Mouse (Mus musculus) heart, embryonic 15.5 days (tissue): ENCODE data around the gene Ss18l1. TPM values are rescaled to one million over a fixed set of nuclear protein-coding genes. Genes with fewer than 3 reads are reported as not detected.

Experiments
- ATAC-seq: fragments of 200-750 bp; cut with Nextera tagmentation; replicated peaks from 2 replicates; pipeline ENCODE4 v1.8.0; 2017; ENCODE audit warnings: low read depth, moderate TSS enrichment; ENCODE audit not compliant: insufficient number of reproducible peaks, insufficient read depth, low FRiP score
- H3K27ac ChIP-seq: fragments of 300-500 bp; sonication (generic); 2 replicates; pipeline ENCODE4 v1.5.1; 2015; ENCODE audit warnings: mild to moderate bottlenecking, inconsistent platforms
- H3K27me3 ChIP-seq: fragments of 300-500 bp; sonication (generic); 2 replicates; pipeline ENCODE4 v1.6.1; 2015; ENCODE audit warnings: inconsistent platforms
- H3K36me3 ChIP-seq: fragments of 300-500 bp; sonication (generic); 2 replicates; pipeline ENCODE4 v1.6.1; 2015; ENCODE audit warnings: mild to moderate bottlenecking, inconsistent platforms
- H3K4me1 ChIP-seq: fragments of 300-500 bp; sonication (generic); replicated peaks from 2 replicates; pipeline ENCODE4 v1.6.1; 2015; ENCODE audit warnings: inconsistent platforms
- H3K4me2 ChIP-seq: fragments of 300-500 bp; sonication (generic); 2 replicates; pipeline ENCODE4 v1.6.1; 2015; ENCODE audit warnings: inconsistent platforms, mild to moderate bottlenecking, moderate library complexity
- H3K4me3 ChIP-seq: fragments of 300-500 bp; sonication (generic); 2 replicates; pipeline ENCODE4 v1.5.1; 2015; ENCODE audit warnings: mild to moderate bottlenecking, inconsistent platforms
- H3K9ac ChIP-seq: fragments of 300-500 bp; sonication (generic); 2 replicates; pipeline ENCODE4 v1.6.1; 2015; ENCODE audit warnings: mild to moderate bottlenecking, inconsistent platforms
- H3K9me3 ChIP-seq: fragments of 300-500 bp; sonication (generic); replicated peaks from 2 replicates; pipeline ENCODE4 v1.6.1; 2016; ENCODE audit warnings: inconsistent platforms
- WGBS: fragments of 180-500 bp; shearing (Covaris S2); methylation state at CpG from one replicate; pipeline ENCODE4 v1.1.7; 2015; ENCODE audit warnings: mixed read lengths; 5-methylcytosine and 5-hydroxymethylcytosine counted together
- polyA plus RNA-seq: library from polyadenylated mRNA; unstranded; fragments of >200 nt; fragmentation: Nextera tagmentation; extraction: Ambion mirVana; gene quantifications from 2 replicates; pipeline ENCODE4 v1.2.1, GENCODE M21; 2015

Ss18l1 gene
- polyA plus RNA-seq, 1 experiment from 2014 or later = 2.5 TPM

GRCm38 (mm10) chr2:180107081-180107480 lies 64.8 kb downstream of the Ss18l1 start:
- H3K9ac ChIP-seq = no peak overlapping the region
- no peaks in the 10 kb centered on the region for H3K9me3 ChIP-seq
- H3K27ac ChIP-seq = no peak overlapping the region
- H3K4me1 ChIP-seq = peaks cover 25% of the 10 kb centered on the region
- ATAC-seq = no peak
- H3K4me2 ChIP-seq = no peak overlapping the region
- H3K27me3 ChIP-seq = peaks cover 40% of the 10 kb centered on the region
- no peaks in the 10 kb centered on the region for H3K36me3 ChIP-seq
- WGBS = 58% methylated on average over 4 of the region's 4 CpGs
- no peak overlapping the region for H3K4me3 ChIP-seq

DNA sequence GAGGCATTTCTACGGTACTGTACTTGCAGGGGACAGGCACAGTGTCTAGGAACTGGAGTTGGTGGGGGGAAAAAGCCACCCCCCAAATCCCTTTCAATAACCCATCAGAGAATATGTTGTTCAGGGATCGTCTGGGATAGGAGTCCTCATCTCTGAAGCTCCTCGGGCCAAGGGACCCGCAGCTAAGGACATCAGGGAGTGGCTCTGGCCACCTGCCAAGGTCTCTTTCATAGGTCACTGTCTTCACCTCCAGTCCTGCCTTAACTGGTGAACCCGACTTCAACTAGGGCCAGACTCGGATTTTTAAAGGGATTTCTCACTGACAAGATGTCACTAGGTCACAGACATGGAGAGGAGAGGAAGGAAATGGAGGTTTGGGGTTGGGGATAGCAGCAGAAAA lies 66.0 kb downstream of the Ss18l1 start:
- no peak overlapping the region for H3K27ac ChIP-seq

GRCm38 (mm10) chr2:180113909-180114890 lies 71.9 kb downstream of the Ss18l1 start:
- no peak for ATAC-seq
- Histone ChIP-seq H3K4me2 (no peak overlapping the region), H3K4me3 (no peak overlapping the region), H3K27me3 (no peaks in the 10 kb centered on the region), H3K4me1 (peaks cover 47% of the 10 kb centered on the region), H3K36me3 (no peaks in the 10 kb centered on the region), H3K27ac (peak overlapping the region; percentile 69; the same call in 1 of the 2 replicates), H3K9ac (no peak overlapping the region), H3K9me3 (no peaks in the 10 kb centered on the region)
- WGBS = 56% methylated on average over 17 of the region's 17 CpGs

More for the DNA sequence above, 66.0 kb downstream of the Ss18l1 start:
- Histone ChIP-seq H3K9ac (no peak overlapping the region), H3K9me3 (no peaks in the 10 kb centered on the region), H3K4me1 (peaks cover 19% of the 10 kb centered on the region), H3K27me3 (peaks cover 28% of the 10 kb centered on the region), H3K36me3 (no peaks in the 10 kb centered on the region), H3K4me3 (no peak overlapping the region), H3K4me2 (no peak overlapping the region)
- WGBS = 47% methylated on average over 6 of the region's 6 CpGs
- ATAC-seq = no peak

DNA sequence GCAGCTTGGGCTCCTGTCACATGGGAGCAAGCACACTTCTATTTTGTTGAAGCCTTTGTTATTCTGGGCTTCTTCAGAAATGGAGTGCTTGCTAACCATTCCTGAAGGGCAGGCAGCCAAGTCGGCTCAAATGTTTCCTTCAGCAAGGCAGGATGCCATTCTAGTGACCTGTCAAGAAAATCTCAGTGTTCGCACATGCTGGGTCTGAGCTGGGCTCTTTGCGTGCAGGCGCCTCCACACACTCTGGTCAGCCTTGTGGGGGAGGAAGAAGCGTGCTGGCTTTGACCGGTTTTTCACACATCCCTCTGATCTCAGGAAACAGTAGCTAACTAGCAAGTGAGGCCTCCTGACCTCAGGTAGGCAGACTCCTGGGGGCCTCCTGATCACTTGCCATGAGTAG lies 73.0 kb downstream of the Ss18l1 start:
- WGBS = 9% methylated on average over 6 of the region's 6 CpGs
- Histone ChIP-seq H3K9me3 (no peaks in the 10 kb centered on the region), H3K4me3 (no peak overlapping the region), H3K9ac (no peak overlapping the region), H3K4me1 (peaks cover 54% of the 10 kb centered on the region), H3K36me3 (no peaks in the 10 kb centered on the region), H3K27me3 (no peaks in the 10 kb centered on the region), H3K27ac (peak overlapping the region; percentile 69), H3K4me2 (no peak overlapping the region)
- ATAC-seq = no peak

GRCm38 (mm10) chr2:180116081-180116493 lies 73.8 kb downstream of the Ss18l1 start:
- 41% methylated on average over 10 of the region's 10 CpGs for WGBS

DNA sequence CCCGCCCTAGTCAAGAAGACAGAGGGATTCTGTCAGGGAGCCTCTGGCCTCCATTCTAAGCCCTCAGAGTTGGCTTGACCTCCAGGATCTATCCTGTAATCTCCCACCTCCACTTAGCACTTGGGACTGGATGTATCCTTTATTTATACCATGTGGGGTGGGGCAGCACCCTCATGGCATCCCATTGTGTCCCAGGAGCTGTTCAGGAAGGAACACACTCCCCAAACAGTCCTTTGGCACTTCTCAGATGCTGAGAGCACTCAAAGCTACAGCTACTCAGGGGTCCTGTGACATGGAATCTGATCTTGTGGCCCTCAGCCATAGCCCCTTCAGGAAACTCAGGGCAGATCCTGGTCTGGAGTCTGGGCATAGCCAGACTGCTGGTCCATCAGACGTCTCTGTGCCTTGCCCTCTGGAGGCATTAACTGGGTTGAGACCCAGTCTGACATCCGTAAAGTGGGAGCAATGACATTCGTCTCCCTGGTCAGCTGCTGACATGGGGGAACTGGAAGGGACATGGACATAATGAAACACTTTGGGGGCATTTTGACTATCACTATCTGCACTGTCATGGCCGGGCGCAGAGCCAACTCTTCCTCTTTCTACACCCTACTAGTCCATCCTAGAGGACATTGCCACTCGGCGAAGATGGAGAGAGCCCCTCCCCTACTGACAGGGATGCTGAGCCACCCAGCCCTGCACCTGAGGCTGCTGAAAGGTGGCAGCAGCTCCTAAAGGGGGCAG lies 74.6 kb downstream of the Ss18l1 start:
- Histone ChIP-seq H3K4me3 (no peak overlapping the region), H3K27me3 (no peaks in the 10 kb centered on the region), H3K4me2 (no peak overlapping the region), H3K36me3 (no peaks in the 10 kb centered on the region), H3K4me1 (peaks cover 57% of the 10 kb centered on the region), H3K27ac (no peak overlapping the region), H3K9me3 (no peaks in the 10 kb centered on the region), H3K9ac (no peak overlapping the region)
- WGBS = 59% methylated on average over 8 of the region's 8 CpGs
- ATAC-seq = no peak

More at GRCm38 (mm10) chr2:180116081-180116493, 73.8 kb downstream of the Ss18l1 start:
- ATAC-seq = no peak
- Histone ChIP-seq H3K27ac (peak overlapping the region; percentile 69), H3K9me3 (no peaks in the 10 kb centered on the region), H3K36me3 (no peaks in the 10 kb centered on the region), H3K4me3 (no peak overlapping the region), H3K27me3 (no peaks in the 10 kb centered on the region), H3K9ac (no peak overlapping the region), H3K4me1 (peaks cover 57% of the 10 kb centered on the region), H3K4me2 (no peak overlapping the region)

DNA sequence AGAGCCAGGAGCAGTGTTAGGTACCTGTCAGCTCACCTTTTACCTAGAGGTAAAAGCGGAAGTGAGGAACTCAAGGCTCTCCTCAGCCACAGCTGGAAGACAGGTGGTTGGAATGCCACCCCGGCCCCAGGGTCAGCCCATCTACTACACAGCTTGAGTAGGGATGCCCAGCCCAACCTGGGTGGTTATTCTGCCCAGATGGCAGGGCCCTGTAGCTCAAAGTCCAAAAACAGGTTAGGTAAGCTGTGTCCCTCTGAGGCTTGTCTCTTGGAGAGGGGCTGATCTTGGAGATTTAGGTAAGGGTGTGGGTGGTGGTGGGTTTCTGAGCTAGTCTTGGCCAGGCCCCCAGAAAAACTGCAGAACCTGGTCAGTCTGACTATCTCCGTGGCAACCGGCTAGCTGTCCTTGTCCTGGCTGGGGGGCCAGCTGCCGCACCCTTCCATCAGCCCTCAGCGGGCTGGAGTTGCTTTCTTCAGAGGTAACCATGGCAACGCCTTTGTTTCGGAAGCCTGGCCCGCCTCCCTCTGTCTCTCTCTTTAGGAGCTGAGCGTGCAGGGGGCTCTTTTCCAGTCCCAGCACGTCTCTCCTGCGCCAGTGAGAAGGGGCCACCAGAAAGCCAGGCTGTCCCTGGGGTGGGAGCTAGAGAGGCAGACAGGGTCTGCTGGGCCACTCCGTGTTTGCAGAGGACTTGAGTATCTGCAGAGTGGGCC lies 75.3 kb downstream of the Ss18l1 start:
- 16% methylated on average over 13 of the region's 13 CpGs for WGBS
- no peak overlapping the region for H3K27ac ChIP-seq
- no peak overlapping the region for H3K9ac ChIP-seq
- no peak overlapping the region for H3K4me3 ChIP-seq
- H3K4me1 ChIP-seq = peaks cover 57% of the 10 kb centered on the region
- no peaks in the 10 kb centered on the region for H3K27me3 ChIP-seq
- peak overlapping the region; percentile 83; the same call in 1 of the 2 replicates for H3K4me2 ChIP-seq
- no peaks in the 10 kb centered on the region for H3K9me3 ChIP-seq
- no peak for ATAC-seq
- H3K36me3 ChIP-seq = no peaks in the 10 kb centered on the region

- whole genome bisulfite sequencing = under 1% methylated on average over 55 of the region's 55 CpGs
- H3K4me1 ChIP-seq = peaks cover 57% of the 10 kb centered on the region
- peak; percentile 98 for ATAC-seq
- H3K9me3 ChIP-seq = no peaks in the 10 kb centered on the region
- H3K27ac ChIP-seq = peak within 1 kb of the TSS; percentile 73
- no peaks in the 10 kb centered on the region for H3K36me3 ChIP-seq
- H3K4me2 ChIP-seq = peak within 1 kb of the TSS; percentile 89
- peak within 1 kb of the TSS; percentile 80 for H3K9ac ChIP-seq
- no peaks in the 10 kb centered on the region for H3K27me3 ChIP-seq
- peak within 1 kb of the TSS; percentile 67 for H3K4me3 ChIP-seq
Measured at GRCm38 (mm10) chr2:180118661-180119438, 76.5 kb downstream of the Ss18l1 start, which contains the start of gene Osbpl2. Osbpl2 (plus strand) TSS chr2:180119306.
